Mouse (Mus musculus): ENCODE results near the gene Calr3.

Calr3 gene

DNA sequence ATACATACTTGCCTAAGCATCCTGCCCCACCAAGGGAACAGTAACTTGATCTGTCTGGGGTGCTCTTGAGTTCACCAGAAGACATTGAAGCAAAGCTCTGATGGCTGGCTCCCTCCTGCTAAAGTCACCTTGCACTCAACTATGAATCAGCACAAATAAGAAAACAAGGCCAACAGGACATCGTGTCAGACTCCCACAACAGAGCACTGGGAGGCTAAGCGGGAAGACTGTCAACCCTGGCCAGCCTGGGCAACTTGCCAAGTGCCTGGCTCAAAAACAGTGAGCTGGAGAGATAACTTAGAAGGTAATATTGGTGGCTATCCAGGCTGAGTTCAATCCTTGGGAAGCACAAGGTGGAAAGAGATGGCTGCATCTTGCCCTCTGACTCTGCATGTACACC lies 8.7 kb downstream of the Calr3 start:
- peak; percentile 36 for DNase-seq

DNA sequence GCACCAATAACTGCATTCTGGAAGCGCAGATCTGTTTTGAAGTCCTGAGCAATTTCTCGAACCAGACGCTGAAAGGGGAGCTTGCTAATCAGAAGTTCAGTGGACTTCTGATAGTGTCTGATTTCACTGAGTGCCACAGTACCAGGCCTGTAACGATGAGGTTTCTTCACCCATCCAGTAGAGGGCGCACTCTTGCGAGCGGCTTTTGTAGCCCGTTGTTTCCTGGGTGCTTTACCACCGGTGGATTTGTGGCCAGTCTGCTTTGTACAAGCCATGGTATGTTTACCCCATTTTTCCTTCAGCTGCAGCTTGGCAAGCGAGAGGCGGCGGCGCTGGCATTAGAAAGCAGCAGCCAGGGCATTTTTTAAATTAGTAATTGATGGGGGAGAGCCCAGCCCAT lies 14.0 kb downstream of the Calr3 start:
- DNase-seq = peak; percentile 39

DNA sequence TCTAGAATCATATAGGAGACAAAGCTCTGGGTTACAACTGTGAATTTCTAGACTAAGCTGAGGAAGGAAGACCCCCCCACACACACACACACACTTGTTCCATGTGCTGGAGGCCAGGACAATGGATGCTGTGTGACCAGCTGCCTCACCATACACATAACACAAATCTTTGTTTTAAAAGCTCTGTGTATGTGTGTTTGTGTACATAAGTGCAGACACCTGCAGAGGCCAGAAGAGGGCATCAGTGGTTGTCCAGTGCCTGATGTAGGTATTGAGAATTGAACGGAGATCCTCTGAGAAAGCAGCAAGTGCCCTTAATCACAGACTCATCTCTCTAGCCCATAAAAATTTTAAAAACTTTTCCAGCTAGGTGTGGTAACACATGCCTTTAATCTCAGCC lies 20.7 kb downstream of the Calr3 start:
- no peak for DNase-seq

DNA sequence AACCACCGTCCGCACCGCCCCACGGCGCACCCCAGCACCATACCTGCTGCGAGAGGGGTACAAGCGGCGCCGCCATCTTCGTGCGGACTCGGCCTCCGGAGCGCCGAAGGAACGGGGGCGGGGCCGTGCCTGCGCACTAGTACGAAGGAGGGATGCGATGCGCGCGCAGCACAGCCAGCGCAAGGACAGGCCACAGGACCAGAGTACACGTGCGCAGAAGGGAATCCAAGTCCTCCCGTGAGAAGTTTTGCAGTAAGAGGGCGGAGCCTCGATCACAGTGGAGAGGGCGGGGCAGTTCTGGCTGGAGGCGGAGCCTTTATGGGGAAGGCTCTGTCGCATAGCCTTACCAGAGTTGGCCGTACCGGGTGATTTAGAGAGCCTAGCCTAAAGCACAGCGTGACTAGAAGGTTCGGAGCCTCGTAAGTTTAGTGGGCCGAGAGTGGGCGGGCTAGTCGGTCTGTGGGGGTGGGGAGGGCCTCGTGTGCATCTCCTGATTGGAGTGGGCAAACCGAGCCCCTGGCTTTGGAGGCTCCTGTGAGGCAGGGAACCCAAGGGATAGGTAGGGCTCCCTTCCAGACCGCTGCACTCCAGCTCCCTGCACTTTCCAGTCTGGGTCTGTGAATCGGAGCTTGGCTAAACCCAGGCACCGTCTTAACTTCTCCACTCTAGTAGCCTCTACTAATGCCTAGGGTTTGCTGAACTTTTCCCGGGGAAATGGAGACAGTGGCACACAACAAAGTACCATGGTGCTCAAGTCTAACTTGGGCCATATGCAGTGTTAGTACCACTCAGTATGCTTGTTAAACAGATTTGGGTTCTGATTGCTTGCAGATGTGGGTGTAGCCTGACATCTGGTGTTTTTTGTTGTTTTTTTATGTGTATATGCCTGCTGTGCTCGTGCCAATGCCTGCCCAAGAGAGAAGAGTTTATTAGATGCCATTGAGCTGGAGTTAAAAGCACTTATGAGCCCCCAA lies 22.0 kb downstream of the Calr3 start, which contains the start of gene Eps15l1:
Eps15l1 (minus strand) TSS at position 99 of the 974 bp plus-strand sequence.
- peak; percentile 100 for DNase-seq

DNA sequence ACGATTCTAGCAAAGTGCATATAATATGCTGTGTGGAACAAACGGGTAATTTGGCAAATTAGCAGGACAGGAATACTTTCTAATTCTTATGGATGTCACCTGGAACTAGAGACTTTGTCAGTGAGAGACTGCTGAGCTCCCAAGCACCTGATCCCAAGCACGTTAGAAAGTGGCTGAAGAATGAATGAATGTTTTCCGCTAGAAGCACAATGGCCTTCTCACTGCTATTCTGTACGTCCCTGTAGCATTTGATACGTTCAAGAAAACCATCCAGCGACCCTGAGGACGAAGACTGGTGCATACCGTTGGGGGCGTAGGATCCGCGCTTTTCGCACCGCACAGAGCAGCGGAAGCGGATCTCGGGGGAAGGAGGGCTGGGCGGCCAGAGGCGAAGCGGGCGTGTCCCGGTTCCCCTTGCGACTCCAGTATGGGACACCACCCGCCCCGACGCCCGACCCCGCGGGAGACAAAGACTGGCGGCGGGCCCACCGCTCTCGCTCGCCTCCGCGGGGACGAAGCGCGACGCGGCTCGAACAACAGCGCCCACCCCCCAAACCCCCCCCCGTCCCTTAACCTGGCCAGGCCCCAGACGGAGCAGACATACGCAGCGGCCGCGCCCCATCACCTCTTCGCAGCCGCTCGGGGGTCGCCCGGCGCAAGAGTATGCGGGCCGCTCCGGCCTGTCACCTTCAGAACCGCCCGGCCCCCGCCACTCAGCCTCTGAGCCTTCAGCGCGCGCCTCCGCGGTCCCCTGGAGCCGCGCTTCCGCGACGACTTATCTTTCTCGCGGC lies 22.9 kb downstream of the Calr3 start:
- DNase-seq = peak; percentile 48

DNA sequence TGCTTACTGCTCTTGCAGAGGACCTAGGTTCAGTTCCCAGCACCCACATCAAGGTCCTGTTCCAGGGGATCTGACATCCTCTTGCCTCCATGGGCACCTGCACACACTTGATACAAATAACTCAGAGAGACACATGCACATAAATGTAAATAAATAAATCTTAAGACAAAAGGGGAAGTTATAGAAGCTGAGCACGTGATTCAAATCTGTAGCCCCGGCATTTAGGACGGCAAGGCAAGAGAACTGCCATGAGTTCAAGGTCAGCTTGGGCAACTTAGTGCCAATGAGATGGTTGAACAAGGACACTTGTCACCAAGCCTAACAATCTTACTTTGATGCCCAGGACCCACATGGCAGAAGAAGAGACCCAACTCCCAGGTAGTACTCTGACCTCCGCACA lies 25.6 kb downstream of the Calr3 start:
- no peak for DNase-seq

DNA sequence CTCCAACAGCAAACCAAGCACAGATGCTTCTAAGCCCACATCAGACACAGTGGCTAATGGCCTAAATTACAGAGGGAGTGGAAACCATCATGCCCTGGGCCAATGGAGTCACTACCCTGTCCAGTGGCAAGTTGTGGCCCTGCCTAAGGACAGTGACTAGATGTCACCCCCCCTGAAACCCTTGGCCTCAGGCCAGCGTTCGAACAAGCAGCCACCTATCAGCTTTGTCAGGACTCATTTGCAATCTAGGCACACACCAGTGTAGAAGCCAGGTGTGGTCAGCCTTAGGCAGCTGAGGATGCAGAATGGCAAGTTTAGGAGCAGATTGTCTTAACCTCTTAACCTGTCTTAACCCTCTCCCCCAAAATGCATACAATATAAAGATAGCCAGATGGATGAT lies 28.4 kb downstream of the Calr3 start:
- DNase-seq = no peak

DNA sequence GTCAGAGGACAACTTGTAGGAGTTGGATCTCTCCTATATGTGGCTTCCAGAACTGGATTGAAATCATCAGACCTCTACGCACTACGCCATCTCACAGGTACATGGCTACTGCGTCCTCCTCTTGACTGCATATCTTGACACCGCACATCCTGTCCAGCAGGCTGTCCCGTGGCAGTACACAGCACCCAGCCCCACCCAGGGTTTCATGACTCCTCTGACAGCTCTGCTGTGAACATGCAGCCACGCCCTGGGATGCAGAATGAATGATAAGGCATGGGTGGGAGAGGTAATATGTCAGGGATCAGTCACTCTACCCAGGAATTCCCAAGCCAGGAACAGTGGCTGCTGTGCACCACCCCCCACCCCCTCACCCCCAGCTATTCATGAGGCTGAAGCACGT lies 29.8 kb downstream of the Calr3 start:
- peak; percentile 12 for DNase-seq

DNA sequence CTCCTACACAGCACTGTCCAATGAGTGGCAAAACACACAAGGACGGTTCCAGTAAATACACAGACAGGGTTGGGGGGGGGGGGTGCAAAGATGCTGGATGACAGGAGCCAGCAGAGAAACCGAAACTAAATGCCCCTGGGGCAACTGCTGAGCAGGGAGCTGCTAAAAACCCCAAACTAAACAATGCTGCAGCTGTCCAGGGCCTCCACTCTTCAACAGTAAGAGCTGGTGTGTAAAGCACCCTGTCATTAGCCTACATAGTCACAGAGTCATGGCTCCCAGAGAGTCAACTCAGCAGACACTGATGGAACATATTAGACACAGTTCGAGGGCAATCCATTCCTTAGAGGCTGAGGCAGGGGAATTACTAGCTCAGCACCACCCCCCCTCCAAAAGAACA lies 34.2 kb downstream of the Calr3 start:
- no peak for DNase-seq

DNA sequence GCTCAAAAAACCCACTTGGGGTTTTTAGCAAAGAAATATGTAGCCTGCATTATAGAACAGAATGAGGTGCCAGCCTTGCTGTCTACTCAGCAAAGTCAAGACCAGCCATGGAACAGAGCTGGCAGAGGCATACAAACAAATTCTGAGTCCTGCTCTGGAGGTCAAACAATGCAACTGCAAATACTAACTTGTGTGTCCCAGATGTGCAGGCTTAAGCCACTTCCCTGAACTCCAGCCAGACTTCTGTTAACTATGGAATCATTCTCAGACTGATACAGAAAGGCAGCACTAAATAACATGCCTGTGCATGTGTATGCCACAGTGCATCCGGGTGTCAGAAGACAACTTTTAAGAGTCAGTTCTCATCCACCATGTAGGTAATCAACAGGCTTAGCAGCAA lies 35.8 kb downstream of the Calr3 start:
- DNase-seq = peak; percentile 11

DNA sequence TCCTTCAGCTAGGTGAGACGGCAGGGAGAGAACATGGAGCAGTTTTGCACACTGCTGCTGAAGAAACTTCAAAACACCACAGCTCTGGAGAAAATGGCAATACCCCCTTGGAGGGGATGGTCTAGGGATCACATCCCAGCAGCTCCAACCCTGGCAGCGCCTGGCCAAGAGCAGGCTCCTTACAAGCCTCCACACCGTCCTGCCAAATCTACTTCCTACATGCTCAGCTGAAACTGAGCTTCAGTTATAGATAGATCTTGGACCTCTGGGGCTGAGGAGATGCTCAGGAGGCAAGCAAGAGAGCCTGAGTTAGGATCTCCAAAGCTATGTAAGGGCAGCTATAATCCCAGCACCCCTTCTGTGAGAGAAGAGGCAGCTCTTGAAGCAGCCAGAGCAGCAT lies 40.7 kb downstream of the Calr3 start:
- no peak for DNase-seq

DNA sequence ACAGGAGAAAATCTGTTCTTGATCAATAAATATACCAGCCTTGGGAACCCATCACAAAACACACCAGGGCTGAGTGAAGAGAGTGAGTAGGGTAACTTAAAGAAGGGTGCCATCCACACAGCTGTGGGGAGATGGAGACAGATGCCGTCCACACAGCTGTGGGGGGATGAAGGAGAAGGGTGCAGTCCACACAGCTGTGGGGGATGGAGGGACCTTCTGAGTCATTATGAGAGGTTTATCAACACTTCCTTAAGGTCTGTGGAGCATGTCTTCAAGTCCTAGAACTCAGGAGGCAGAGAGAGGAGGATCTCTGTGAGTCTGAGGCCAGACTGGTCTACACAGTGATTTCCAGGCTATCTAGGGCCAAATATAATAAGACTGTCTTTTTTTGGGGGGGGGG lies 42.3 kb downstream of the Calr3 start:
- DNase-seq = no peak

DNA sequence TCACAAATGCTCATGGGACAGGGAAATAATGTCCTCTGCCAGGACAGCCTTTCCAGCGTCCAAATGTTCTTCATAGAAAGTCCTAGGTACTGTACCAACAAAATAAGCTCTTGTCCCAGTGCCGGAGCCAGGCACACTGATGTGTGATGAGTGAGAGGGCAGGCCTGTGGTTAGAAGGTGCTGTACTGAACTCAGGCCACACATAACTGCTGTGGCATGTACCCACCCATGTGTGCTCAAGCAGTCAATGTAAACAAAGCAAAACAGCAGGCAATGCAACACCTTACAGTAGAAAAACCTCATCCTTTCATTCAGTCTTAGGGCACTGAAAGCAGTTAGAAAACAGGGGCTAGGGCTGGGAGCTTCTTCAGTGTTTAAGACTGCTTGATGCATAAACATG lies 57.9 kb downstream of the Calr3 start:
- DNase-seq = no peak

DNA sequence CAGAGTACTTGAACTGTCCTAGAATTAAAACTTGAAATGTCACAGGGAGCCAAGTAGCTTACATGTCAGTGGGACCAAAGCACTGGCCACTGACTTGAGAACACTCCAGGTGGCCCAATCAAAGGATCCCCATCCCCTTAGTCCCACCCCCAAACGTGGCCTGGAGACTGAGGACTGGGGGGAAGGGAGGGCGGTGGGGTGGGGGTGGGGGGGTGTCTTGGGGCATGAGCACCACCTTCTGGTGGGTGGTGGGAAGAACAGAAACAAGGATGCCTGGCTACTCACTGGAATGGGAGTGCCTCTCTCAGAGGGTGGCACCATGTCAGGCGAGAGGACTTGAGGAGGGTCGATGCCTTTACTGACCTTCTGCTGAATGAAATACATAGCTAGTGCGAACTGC lies 61.3 kb downstream of the Calr3 start:
- DNase-seq = no peak

DNA sequence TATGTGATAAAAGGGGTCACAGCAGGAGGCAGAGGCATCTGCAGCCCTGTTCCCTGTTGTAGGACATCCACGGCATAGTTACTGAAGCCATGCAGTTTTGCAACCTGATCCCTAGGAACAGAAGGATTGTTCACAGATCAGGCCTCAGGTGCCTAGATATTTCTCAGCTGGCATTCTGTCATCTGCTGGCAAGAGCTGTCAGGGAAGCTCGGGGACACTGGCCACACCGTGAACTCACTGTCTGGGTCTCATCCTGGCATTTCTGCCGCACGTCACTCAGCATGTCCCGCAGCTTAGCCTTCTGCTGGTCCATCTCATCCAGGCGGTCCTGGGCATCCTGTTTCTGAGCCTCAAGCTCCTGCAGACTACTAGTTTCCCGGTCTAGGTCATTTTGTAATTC lies 63.0 kb downstream of the Calr3 start:
- no peak for DNase-seq

DNA sequence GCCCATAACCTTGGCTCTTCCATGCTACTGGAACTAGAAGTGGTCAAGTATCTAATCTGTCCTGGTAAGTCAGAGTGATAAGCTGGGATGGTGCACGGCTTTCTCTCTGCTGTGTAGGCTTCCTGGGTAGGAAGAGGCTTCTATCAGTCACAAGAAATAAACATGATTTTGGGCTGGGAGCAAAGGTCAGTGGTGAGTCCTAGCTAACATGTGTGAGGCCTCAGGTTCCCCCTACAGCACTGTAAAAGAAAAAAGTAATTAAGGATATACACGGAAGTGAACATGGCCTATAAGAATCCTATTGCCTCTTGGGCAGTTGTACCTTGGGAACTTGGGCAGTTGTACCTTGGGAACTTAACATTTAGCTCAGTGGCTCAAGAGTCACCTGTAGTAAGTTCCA lies 66.8 kb downstream of the Calr3 start:
- DNase-seq = no peak

DNA sequence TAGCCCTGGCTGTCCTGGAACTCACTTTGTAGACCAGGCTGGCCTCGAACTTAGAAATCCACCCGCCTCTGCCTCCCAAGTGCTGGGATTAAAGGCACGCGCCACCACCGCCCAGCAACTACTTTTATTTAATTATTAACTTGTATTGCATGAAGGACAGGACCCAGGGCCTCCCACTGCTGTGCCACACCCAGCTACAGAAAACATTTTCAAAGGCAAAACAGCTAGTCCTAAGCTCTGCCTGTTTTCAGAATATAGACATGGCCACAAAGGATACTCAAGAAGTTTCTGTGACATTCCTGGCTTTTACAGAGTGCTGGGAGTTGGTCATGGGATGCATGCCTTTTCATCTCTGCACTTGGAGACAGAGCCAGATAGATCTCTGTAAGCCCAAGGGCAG lies 67.4 kb downstream of the Calr3 start:
- no peak for DNase-seq

DNA sequence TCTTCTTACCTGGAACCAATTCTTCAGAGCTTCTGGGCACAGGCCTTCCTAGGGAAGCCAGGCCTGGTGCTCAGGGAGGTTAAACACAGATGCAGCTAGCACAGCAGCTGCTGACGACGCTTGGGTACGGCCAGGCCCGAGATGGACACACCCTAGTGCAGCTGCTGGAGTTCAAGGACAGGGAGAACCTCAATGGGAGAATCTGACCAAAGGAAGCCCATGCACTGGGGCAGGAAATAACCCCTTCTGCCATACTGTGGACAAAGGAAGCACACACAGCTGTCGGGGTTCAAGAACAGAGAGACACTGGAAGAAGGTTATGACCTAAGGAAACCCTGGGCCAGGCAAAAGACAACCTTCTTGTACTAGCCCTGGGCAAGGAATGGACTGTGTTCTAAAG lies 68.5 kb downstream of the Calr3 start:
- DNase-seq = no peak

Data from lung, postnatal 36 days (tissue).